Mouse (Mus musculus) embryonic fibroblast, embryonic 13.5 days (primary cell): ENCODE results near the gene Gpx1. TPM values are rescaled to one million over a fixed set of nuclear protein-coding genes. Genes with fewer than 3 reads are reported as not detected.

Experiments used
- H3K27ac ChIP-seq: 2 replicates; pipeline ENCODE4 v1.5.1; 2012; ENCODE audit warnings: low read length, control low read depth, inconsistent platforms; ENCODE audit not compliant: insufficient read depth
- H3K4me1 ChIP-seq: 2 replicates; pipeline ENCODE4 v1.6.1; 2011; ENCODE audit warnings: low read length; ENCODE audit not compliant: control insufficient read depth, insufficient read depth
- H3K4me3 ChIP-seq: 2 replicates; pipeline ENCODE4 v1.5.1; 2011; ENCODE audit warnings: mild to moderate bottlenecking, control low read depth, low read length; ENCODE audit not compliant: insufficient read depth
- CTCF ChIP-seq: IDR thresholded peaks from 2 replicates; pipeline ENCODE4 v1.5.1; 2011; ENCODE audit warnings: mild to moderate bottlenecking, control low read depth, low read length, moderate library complexity, borderline replicate concordance; ENCODE audit not compliant: insufficient read depth
- POLR2A ChIP-seq: IDR thresholded peaks from 2 replicates; pipeline ENCODE4 v1.6.1; 2011; ENCODE audit warnings: low read depth, mild to moderate bottlenecking, control low read depth, low read length, moderate library complexity
- polyA plus RNA-seq: library from polyadenylated mRNA; stranded (reverse); fragments of >200 nt; gene quantifications from 2 replicates; pipeline ENCODE4 v1.2.4, GENCODE M21; 2011; ENCODE audit warnings: low read depth; ENCODE audit not compliant: missing spikeins, insufficient read length

Gpx1 gene
- polyA plus RNA-seq, 1 experiment = 328 TPM

DNA sequence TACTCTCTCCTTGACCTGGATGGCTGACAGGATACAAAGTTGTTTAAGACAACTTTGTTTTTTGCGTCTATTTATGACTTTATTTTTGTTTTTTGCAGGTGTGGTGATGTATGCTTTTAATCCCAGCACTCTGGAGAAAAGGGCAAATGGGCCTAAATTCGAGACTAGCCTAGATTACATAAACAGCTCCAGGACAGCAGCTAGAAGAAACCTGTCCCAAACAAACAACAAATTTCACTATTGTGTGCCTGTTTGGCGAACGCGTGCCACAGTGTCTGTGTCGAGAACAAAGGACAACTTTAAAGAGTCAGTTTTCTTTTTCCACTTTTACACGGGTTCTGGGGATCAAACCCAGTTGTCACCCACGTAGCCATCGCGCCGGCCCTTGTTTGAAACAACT, 8.3 kb downstream of the Gpx1 start:
- Histone ChIP-seq H3K4me3 (peak overlapping the region; percentile 56), H3K4me1 (peaks cover 3% of the 10 kb centered on the region), H3K27ac (peak overlapping the region; percentile 85)
- TF ChIP-seq CTCF (no peak), POLR2A (no peak)

DNA sequence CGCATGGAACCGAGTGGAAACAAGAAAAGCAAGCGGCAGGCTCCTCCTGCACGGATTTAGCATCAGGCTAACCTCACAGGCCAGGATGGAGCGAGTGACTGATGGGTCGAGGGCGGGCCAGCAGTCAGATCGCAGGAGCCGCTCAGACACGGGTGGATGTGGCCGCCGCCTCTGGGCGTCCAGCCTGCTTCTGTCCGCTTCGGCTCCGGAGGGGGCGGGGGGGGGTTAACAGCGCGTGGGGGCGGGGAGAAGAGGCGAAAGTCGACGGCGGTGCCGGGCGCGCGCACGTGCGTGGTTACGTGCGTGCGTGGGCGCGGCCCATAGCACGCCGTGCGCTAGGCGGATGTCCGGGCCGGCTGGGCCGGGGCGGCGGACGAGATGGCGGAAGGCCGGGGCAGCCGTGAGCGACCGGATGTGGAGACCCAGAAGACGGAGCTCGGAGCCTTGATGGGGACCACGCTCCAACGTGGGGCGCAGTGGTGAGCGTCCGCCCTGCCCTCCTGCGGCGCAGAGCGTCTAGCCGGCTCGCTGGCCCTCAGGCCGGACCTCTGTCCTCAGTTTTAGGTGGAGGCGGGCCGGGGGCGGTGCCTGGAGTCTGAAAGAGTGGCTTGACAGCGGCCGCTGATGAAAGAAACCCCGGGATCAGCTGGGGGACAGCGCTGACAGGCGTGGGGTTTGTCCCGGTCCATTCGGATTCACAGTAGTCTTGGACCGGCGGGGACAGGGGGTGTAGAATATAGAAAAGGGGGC, 9.0 kb downstream of the Gpx1 start, which contains the start of gene Usp4:
Gene Usp4 (plus strand): TSS at position 314 of the 750 bp plus-strand sequence.
- H3K27ac ChIP-seq = peak within 1 kb of the TSS; percentile 97
- peak within 1 kb of the TSS; percentile 84 for H3K4me3 ChIP-seq
- TF ChIP-seq POLR2A (peak; percentile 79), CTCF (no peak)
- H3K4me1 ChIP-seq = no peaks in the 10 kb centered on the region

DNA sequence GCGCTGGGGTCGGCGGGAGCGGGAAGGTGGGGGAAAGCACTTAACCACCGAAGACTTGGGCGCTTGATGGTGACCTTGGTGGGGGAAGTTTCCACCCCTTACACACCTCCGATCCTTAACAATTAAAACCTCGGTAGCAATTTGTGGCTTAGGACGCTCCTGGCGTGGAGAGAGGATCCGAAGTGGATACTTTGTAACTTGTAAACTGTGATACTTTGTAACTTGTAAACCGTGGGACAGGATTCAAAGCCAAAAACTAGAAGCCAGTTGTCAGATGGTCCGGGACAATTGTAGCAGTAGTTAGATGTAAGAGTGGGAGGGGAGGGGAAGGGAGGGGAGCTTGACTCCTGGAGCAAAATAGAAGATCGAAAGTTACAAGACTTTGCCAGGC, 9.6 kb downstream of the Gpx1 start:
- TF ChIP-seq CTCF = no peak
- TF ChIP-seq POLR2A = no peak
- Histone ChIP-seq H3K4me1 (no peaks in the 10 kb centered on the region), H3K4me3 (peak overlapping the region; percentile 84), H3K27ac (peak overlapping the region; percentile 97)

DNA sequence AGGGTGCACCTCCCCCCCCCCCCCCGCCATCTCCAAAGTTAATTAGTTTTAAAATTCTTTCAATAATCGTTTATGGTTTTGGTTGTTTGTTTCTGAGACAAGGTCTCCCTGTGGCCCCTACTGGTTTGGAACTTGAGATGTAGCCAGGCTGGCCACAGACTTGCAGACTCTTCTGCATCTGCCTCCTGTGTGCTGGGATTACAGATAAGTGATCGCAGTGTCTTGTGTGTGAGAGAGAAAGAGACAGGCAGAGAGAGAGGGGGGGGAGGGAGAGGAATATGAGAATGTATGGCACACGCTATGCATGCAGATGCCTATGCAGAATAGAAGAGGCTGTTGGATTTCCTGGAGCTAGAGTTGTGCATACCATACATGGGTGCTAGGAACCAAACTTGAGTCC, 11.0 kb downstream of the Gpx1 start:
- Histone ChIP-seq H3K4me1 (no peaks in the 10 kb centered on the region), H3K4me3 (no peak overlapping the region), H3K27ac (no peak overlapping the region)
- TF ChIP-seq CTCF (no peak), POLR2A (no peak)

DNA sequence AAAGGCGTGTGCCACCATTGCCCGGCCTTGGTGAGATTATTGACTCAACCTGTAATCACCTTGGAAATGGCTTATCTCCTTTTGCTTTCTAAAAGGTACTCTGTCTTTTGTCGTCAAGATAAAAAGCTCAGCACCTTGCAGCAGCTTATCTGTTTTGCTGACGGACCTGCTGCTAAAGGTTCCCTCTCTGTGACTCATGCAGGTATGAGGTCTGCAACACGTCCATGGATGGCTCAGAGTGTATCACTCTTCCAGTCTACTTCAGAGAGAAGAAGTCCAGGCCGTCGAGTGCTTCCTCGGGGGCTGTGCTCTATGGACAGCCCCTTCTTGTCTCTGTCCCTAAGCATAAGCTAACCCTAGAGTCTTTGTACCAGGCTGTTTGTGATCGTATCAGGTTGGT, 39.5 kb downstream of the Gpx1 start:
- H3K4me3 ChIP-seq = no peak overlapping the region
- no peaks in the 10 kb centered on the region for H3K4me1 ChIP-seq
- H3K27ac ChIP-seq = no peak overlapping the region
- no peak for TF ChIP-seq POLR2A
- TF ChIP-seq CTCF = no peak

DNA sequence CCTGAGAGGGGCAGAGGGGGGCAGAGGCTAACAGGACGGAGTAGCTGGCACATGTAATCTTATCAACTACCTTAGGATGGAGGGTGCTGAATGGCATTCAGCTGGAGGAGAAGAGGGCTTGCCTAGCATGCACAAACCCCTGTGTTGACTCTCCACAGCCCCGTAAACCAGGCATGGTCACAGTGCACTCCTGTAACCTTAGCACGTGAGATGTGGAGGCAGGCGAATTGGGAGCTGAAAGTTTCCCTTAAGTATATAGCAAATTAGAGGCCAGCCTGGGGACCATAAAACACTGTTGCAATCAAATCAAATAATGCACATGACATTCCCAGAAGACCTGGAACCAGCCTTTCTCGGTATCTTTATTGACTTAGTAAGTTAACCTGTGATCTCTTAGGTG, 40.0 kb downstream of the Gpx1 start:
- no peak for TF ChIP-seq CTCF
- no peak for TF ChIP-seq POLR2A
- H3K27ac ChIP-seq = no peak overlapping the region
- H3K4me1 ChIP-seq = no peaks in the 10 kb centered on the region
- no peak overlapping the region for H3K4me3 ChIP-seq

DNA sequence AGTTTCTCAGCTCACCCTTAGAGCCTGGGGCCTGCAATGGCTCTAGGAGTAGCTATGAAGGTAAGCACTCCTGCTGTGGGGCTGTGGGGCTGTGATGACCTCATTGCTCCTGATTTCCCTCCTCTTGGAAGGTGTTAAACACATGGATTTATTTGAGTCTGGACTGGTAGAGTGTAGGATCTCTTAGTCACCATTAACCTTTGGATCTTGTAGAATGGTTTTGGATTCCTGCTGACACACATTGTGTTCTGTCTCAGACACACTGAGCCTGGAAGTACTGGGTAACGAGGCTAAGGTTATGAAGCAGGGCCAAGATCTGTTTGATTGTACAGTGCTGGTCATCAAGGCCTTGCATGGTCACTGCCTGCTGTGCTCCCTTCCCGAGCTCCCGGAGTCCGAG, 40.6 kb downstream of the Gpx1 start:
- H3K27ac ChIP-seq = no peak overlapping the region
- H3K4me1 ChIP-seq = no peaks in the 10 kb centered on the region
- no peak overlapping the region for H3K4me3 ChIP-seq
- TF ChIP-seq POLR2A (no peak), CTCF (no peak)

DNA sequence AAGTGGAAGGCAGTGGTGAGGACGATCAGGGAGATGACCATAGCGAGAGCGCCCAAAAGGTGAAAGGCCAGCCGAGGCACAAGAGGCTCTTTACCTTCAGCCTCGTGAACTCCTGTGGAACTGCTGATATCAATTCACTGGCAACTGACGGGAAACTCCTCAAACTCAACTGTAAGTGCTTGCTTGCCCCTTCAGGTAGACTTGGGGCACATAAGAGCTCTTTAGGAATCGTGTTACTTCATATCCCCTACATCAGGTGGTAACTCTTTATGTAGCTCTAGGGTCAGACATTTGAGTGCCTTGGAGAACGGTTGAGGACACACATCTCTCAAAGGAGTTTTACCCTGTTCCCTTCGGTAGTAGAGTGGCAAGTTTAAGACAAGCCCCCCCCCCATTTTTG, 42.7 kb downstream of the Gpx1 start:
- TF ChIP-seq POLR2A (no peak), CTCF (no peak)
- H3K4me3 ChIP-seq = no peak overlapping the region
- H3K4me1 ChIP-seq = no peaks in the 10 kb centered on the region
- H3K27ac ChIP-seq = no peak overlapping the region

DNA sequence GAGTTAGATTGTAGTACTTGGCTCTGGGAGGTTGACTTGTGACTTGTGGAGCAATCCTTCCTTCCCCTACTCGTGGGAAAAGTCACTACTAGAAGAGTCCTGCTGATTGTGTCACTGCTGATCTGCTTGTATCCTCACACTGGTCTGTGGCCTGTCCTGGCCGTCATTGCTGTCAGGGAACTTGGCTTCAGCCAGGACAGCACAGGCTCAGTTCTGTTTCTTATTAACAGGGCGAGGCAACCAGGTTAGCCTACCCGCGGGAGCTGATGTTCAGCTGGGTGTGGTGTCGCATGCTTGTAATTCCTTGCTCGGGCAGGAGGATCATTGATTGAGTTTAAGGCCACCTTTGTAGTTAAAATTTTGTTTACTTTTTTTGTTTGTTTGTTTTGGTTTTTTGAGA, 46.3 kb downstream of the Gpx1 start:
- H3K27ac ChIP-seq = no peak overlapping the region
- no peak overlapping the region for H3K4me3 ChIP-seq
- H3K4me1 ChIP-seq = no peaks in the 10 kb centered on the region
- TF ChIP-seq POLR2A (no peak), CTCF (no peak)

DNA sequence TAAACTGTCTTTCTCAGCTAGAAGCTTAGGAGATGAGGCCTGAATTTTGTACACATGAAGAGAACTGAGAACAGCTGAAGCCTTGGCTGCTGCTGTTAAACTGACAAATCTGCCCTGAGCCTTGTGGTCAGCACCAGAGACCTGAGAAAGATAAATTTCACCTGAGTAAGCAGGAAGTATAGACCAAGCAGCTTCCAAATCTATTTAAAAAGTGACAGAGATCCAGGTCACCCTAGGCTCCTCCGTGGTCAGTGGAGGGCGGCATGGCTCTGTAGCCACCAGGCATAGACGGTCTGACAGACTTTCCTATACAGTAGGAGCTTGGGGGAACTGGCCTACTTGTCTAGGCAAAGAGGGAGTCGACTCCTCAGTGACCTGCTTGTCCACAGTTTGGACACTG, 48.1 kb downstream of the Gpx1 start:
- no peaks in the 10 kb centered on the region for H3K4me1 ChIP-seq
- H3K27ac ChIP-seq = no peak overlapping the region
- TF ChIP-seq CTCF (no peak), POLR2A (no peak)
- no peak overlapping the region for H3K4me3 ChIP-seq

DNA sequence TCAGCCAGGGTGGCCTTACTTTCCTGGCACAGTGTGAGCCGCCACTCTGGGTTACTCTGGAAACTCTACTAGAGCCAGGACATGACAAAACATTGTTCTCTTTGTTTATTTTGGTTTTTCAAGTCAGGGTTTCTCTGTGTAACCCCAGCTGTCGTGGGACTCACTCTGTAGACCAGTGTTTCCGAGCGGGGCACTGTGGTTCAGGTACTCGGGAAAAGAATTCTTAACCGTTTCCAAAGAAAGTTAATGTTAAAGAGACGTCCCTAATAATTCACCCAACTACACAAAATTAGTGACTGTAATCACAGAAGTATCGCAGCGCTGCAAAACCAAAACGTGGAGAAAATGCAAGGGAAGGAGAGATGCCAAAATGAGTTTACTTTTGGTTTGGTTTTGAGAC, 49.9 kb downstream of the Gpx1 start:
- Histone ChIP-seq H3K27ac (no peak overlapping the region), H3K4me1 (no peaks in the 10 kb centered on the region), H3K4me3 (no peak overlapping the region)
- no peak for TF ChIP-seq POLR2A
- TF ChIP-seq CTCF = no peak
